Mouse (Mus musculus) kidney, adult 2 months (tissue): ENCODE results near the gene Lsm7. TPM values are rescaled to one million over a fixed set of nuclear protein-coding genes. Genes with fewer than 3 reads are reported as not detected.

Source experiments
- DNase-seq: peaks from one replicate; pipeline ENCODE4 v3.0.0; 2021
- H3K27ac ChIP-seq: fragments of 200-500 bp; 2 replicates; pipeline ENCODE4 v1.5.1; 2012; ENCODE audit warnings: low read depth, low read length, control low read depth, inconsistent platforms; ENCODE audit not compliant: insufficient read depth
- H3K27me3 ChIP-seq: fragments of 200-500 bp; replicated peaks from 2 replicates; pipeline ENCODE4 v1.6.1; 2012; ENCODE audit warnings: mild to moderate bottlenecking, moderate library complexity, low read length, inconsistent platforms; ENCODE audit not compliant: control insufficient read depth, insufficient read depth
- H3K36me3 ChIP-seq: fragments of 200-500 bp; 2 replicates; pipeline ENCODE4 v1.6.1; 2012; ENCODE audit warnings: mild to moderate bottlenecking, moderate library complexity, low read length, inconsistent platforms; ENCODE audit not compliant: control insufficient read depth, insufficient read depth
- H3K4me1 ChIP-seq: fragments of 200-500 bp; 2 replicates; pipeline ENCODE4 v1.6.1; 2011; ENCODE audit warnings: low read length; ENCODE audit not compliant: control insufficient read depth, insufficient read depth
- H3K4me3 ChIP-seq: fragments of 200-500 bp; 2 replicates; pipeline ENCODE4 v1.5.1; 2011; ENCODE audit warnings: mild to moderate bottlenecking, low read depth, low read length, control low read depth; ENCODE audit not compliant: insufficient read depth
- CTCF ChIP-seq: fragments of 200-500 bp; conservative IDR thresholded peaks from 2 replicates; pipeline ENCODE4 v1.5.1; 2011; ENCODE audit warnings: low read depth, mild to moderate bottlenecking, control low read depth, low read length, moderate library complexity, mixed read lengths; ENCODE audit not compliant: insufficient read depth, insufficient read length
- POLR2A ChIP-seq: fragments of 200-500 bp; IDR thresholded peaks from one replicate; pipeline ENCODE4 v1.6.1; 2011; ENCODE audit warnings: low read depth, low read length, control low read depth
- WGBS: fragments of 180-500 bp; shearing (Covaris S2); methylation state at CpG from one replicate; pipeline ENCODE4 v1.1.7; 2018; 5-methylcytosine and 5-hydroxymethylcytosine counted together
- polyA plus RNA-seq: library from polyadenylated mRNA; depleted of rRNA; stranded (reverse); fragments of >200 nt; gene quantifications from 2 replicates; pipeline ENCODE4 v1.2.3, GENCODE M21; 2012

The Lsm7 gene
- polyA plus RNA-seq, 1 experiment = 98.1 TPM

GRCm38 (mm10) chr10:80874035-80874434 lies 19.0 kb upstream of the Lsm7 start:
- no peak overlapping the region for H3K4me3 ChIP-seq
- no peak for TF ChIP-seq CTCF
- no peak for TF ChIP-seq POLR2A
- no peaks in the 10 kb centered on the region for H3K27me3 ChIP-seq
- no peak overlapping the region for H3K27ac ChIP-seq
- DNase-seq = no peak
- WGBS = 83% methylated on average over 9 of the region's 9 CpGs
- H3K36me3 ChIP-seq = no peaks in the 10 kb centered on the region
- H3K4me1 ChIP-seq = peaks cover 3% of the 10 kb centered on the region; the same call in 1 of the 2 replicates

DNA sequence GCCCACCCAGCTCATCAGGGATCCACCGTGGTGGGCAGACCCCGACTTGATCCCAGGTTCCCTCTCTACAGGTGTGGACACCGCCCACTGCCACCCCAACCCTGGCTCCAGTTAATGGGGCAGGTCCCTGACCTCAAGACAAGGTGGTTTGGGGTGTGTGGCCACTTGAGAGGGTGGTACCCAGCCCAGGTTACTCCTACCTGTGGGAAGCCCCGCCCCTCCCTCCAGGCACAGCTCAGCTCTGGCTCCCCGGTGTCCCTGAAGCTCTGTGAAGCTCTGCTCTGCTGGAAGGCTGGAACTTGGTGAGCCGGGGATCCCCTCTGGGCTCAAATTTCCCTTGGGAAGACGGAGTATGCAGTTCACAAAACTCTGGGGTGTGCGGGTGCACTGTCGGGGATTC lies 16.6 kb upstream of the Lsm7 start, which contains the start of gene Tmprss9:
Tmprss9 (plus strand) TSS at position 268 of the 400 bp plus-strand sequence.
- no peaks in the 10 kb centered on the region for H3K27me3 ChIP-seq
- peak; percentile 53 for DNase-seq
- peaks cover 3% of the 10 kb centered on the region; the same call in 1 of the 2 replicates for H3K4me1 ChIP-seq
- WGBS = 27% methylated on average over 9 of the region's 9 CpGs
- H3K4me3 ChIP-seq = no peak within 1 kb of the TSS
- H3K27ac ChIP-seq = no peak within 1 kb of the TSS
- H3K36me3 ChIP-seq = no peaks in the 10 kb centered on the region
- TF ChIP-seq CTCF = no peak

DNA sequence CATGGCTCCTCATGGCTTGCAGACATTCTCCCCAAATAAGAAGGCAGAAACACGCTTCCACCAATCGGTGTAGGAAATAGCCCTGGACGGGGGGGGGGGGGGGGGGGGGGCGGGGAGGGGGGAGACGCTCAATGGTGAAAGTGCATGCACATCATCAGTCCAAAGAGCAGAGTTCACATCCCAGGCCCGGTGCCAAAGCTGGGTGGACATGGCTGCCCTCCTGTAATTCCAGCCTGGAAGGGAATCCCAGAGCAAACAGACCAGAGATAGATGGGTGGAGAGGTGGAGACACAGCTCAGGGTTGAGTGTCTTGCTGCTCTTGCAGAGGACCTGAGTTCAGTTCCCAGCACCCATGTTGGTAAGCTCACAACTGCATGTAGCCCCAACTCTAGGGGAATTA lies 16.0 kb upstream of the Lsm7 start:
- TF ChIP-seq POLR2A (no peak), CTCF (no peak)
- Histone ChIP-seq H3K4me3 (no peak overlapping the region), H3K27ac (no peak overlapping the region), H3K27me3 (no peaks in the 10 kb centered on the region), H3K4me1 (peaks cover 3% of the 10 kb centered on the region; the same call in 1 of the 2 replicates), H3K36me3 (no peaks in the 10 kb centered on the region)
- DNase-seq = peak; percentile 94
- 39% methylated on average over 3 of the region's 6 CpGs for WGBS

- H3K36me3 ChIP-seq = no peaks in the 10 kb centered on the region
- TF ChIP-seq CTCF = no peak
- no peak for TF ChIP-seq POLR2A
- WGBS = 88% methylated on average over 15 of the region's 16 CpGs
Observed at GRCm38 (mm10) chr10:80864446-80864845, 9.4 kb upstream of the Lsm7 start.

GRCm38 (mm10) chr10:80862305-80862704 lies 7.3 kb upstream of the Lsm7 start:
- DNase-seq = no peak
- WGBS = 93% methylated on average over 5 of the region's 5 CpGs
- TF ChIP-seq CTCF (no peak), POLR2A (no peak)
- H3K27me3 ChIP-seq = no peaks in the 10 kb centered on the region
- H3K27ac ChIP-seq = no peak overlapping the region
- no peak overlapping the region for H3K4me3 ChIP-seq
- no peaks in the 10 kb centered on the region for H3K4me1 ChIP-seq
- no peaks in the 10 kb centered on the region for H3K36me3 ChIP-seq

More at GRCm38 (mm10) chr10:80864446-80864845, 9.4 kb upstream of the Lsm7 start:
- Histone ChIP-seq H3K4me1 (no peaks in the 10 kb centered on the region), H3K27me3 (no peaks in the 10 kb centered on the region), H3K4me3 (no peak overlapping the region), H3K27ac (no peak overlapping the region)
- DNase-seq = no peak

- H3K27ac ChIP-seq = no peak overlapping the region
- H3K4me3 ChIP-seq = no peak overlapping the region
- DNase-seq = no peak
- H3K36me3 ChIP-seq = no peaks in the 10 kb centered on the region
- no peaks in the 10 kb centered on the region for H3K27me3 ChIP-seq
- 67% methylated on average over 7 of the region's 7 CpGs for WGBS
- peaks cover 7% of the 10 kb centered on the region for H3K4me1 ChIP-seq
- TF ChIP-seq CTCF (no peak), POLR2A (no peak)
Observed at GRCm38 (mm10) chr10:80858350-80858935, 3.4 kb upstream of the Lsm7 start.

- WGBS = 70% methylated on average over 3 of the region's 3 CpGs
- TF ChIP-seq CTCF = no peak
- no peak for TF ChIP-seq POLR2A
Observed at GRCm38 (mm10) chr10:80857848-80858247, 2.8 kb upstream of the Lsm7 start.

More at GRCm38 (mm10) chr10:80857848-80858247, 2.8 kb upstream of the Lsm7 start:
- Histone ChIP-seq H3K36me3 (no peaks in the 10 kb centered on the region), H3K4me1 (peaks cover 7% of the 10 kb centered on the region), H3K27me3 (no peaks in the 10 kb centered on the region), H3K4me3 (no peak overlapping the region), H3K27ac (no peak overlapping the region)
- no peak for DNase-seq
